Mouse (Mus musculus) hindbrain, embryonic 11.5 days (tissue): ENCODE data around the gene Dydc2. TPM values are rescaled to one million over a fixed set of nuclear protein-coding genes. Genes with fewer than 3 reads are reported as not detected.
A peak's percentile ranks its signal among the peaks of the same experiment; 100 is the strongest.

Source experiments
- ATAC-seq: fragments of 200-750 bp; cut with Nextera tagmentation; 2 replicates; pipeline ENCODE4 v1.8.0; 2017; ENCODE audit warnings: mild to moderate bottlenecking, moderate TSS enrichment, moderate library complexity; ENCODE audit not compliant: low FRiP score
- DNase-seq: peaks from one replicate; pipeline ENCODE4 v3.0.0-alpha.2; 2015; ENCODE audit warnings: low spot score
- H3K27ac ChIP-seq: fragments of 300-500 bp; sonication (generic); 2 replicates; pipeline ENCODE4 v1.5.1; 2014; ENCODE audit warnings: mild to moderate bottlenecking, low read depth, low read length
- H3K27me3 ChIP-seq: fragments of 300-500 bp; sonication (generic); 2 replicates; pipeline ENCODE4 v1.6.1; 2014; ENCODE audit warnings: mild to moderate bottlenecking, low read length, moderate library complexity, mixed read lengths; ENCODE audit not compliant: control insufficient read depth, insufficient read depth
- H3K36me3 ChIP-seq: fragments of 300-500 bp; sonication (generic); 2 replicates; pipeline ENCODE4 v1.6.1; 2014; ENCODE audit warnings: mild to moderate bottlenecking, low read length, moderate library complexity, mixed read lengths; ENCODE audit not compliant: control insufficient read depth, insufficient read depth
- H3K4me1 ChIP-seq: fragments of 300-500 bp; sonication (generic); replicated peaks from 2 replicates; pipeline ENCODE4 v1.6.1; 2014; ENCODE audit warnings: low read length, mixed read lengths; ENCODE audit not compliant: control insufficient read depth, insufficient read depth
- H3K4me2 ChIP-seq: fragments of 300-500 bp; sonication (generic); replicated peaks from 2 replicates; pipeline ENCODE4 v1.6.1; 2014; ENCODE audit warnings: mild to moderate bottlenecking, low read depth, low read length
- H3K4me3 ChIP-seq: fragments of 300-500 bp; sonication (generic); 2 replicates; pipeline ENCODE4 v1.5.1; 2014; ENCODE audit warnings: low read depth, low read length
- H3K9ac ChIP-seq: fragments of 300-500 bp; sonication (generic); 2 replicates; pipeline ENCODE4 v1.6.1; 2014; ENCODE audit warnings: low read depth, low read length
- H3K9me3 ChIP-seq: fragments of 300-500 bp; sonication (generic); 2 replicates; pipeline ENCODE4 v1.6.1; 2016; ENCODE audit warnings: low read length; ENCODE audit not compliant: control insufficient read depth
- WGBS: fragments of 180-500 bp; shearing (Covaris S2); extraction: QIAGEN DNeasy Blood & Tissue Kit; methylation state at CpG from one replicate; pipeline ENCODE4 v1.1.7; 2014; 5-methylcytosine and 5-hydroxymethylcytosine counted together
- polyA plus RNA-seq: library from polyadenylated mRNA; unstranded; fragments of >200 nt; fragmentation: Nextera tagmentation; extraction: Ambion mirVana; gene quantifications from 2 replicates; pipeline ENCODE4 v1.2.1, GENCODE M21; 2014

Gene Dydc2
- polyA plus RNA-seq, 1 experiment from 2014 or later, result 0.93 TPM

- Histone ChIP-seq H3K4me2 (no peak overlapping the region), H3K9ac (no peak overlapping the region), H3K9me3 (no peaks in the 10 kb centered on the region), H3K4me3 (no peak overlapping the region), H3K27ac (no peak overlapping the region), H3K36me3 (no peaks in the 10 kb centered on the region), H3K27me3 (no peaks in the 10 kb centered on the region), H3K4me1 (no peaks in the 10 kb centered on the region)
- ATAC-seq (no peak), DNase-seq (no peak)
- WGBS, result 73% methylated on average over 3 of the region's 4 CpGs
Observed at GRCm38 (mm10) chr14:41029303-41029702, 39.7 kb downstream of the Dydc2 start.

GRCm38 (mm10) chr14:41025594-41026284, 43.3 kb downstream of the Dydc2 start:
- no peak overlapping the region for H3K4me3 ChIP-seq
- DNase-seq, result no peak
- no peaks in the 10 kb centered on the region for H3K36me3 ChIP-seq
- no peak overlapping the region for H3K9ac ChIP-seq
- no peaks in the 10 kb centered on the region for H3K27me3 ChIP-seq
- WGBS, result 86% methylated on average over 7 of the region's 7 CpGs
- no peaks in the 10 kb centered on the region for H3K4me1 ChIP-seq
- no peak overlapping the region for H3K4me2 ChIP-seq
- no peak overlapping the region for H3K27ac ChIP-seq
- H3K9me3 ChIP-seq, result no peaks in the 10 kb centered on the region
- ATAC-seq, result no peak

- Histone ChIP-seq H3K9me3 (no peaks in the 10 kb centered on the region), H3K9ac (no peak overlapping the region), H3K36me3 (no peaks in the 10 kb centered on the region), H3K4me1 (no peaks in the 10 kb centered on the region), H3K4me3 (no peak overlapping the region), H3K27ac (no peak overlapping the region), H3K4me2 (no peak overlapping the region), H3K27me3 (no peaks in the 10 kb centered on the region)
- 84% methylated on average over 2 of the region's 2 CpGs for WGBS
- no peak for DNase-seq
- ATAC-seq, result no peak
Observed at GRCm38 (mm10) chr14:41025087-41025486, 43.9 kb downstream of the Dydc2 start.

- H3K36me3 ChIP-seq, result no peaks in the 10 kb centered on the region
- no peaks in the 10 kb centered on the region for H3K27me3 ChIP-seq
- H3K9ac ChIP-seq, result no peak overlapping the region
- no peaks in the 10 kb centered on the region for H3K4me1 ChIP-seq
- 89% methylated on average over 3 of the region's 3 CpGs for WGBS
- DNase-seq, result no peak
- no peak overlapping the region for H3K4me3 ChIP-seq
- no peak for ATAC-seq
- H3K4me2 ChIP-seq, result no peak overlapping the region
- no peaks in the 10 kb centered on the region for H3K9me3 ChIP-seq
- H3K27ac ChIP-seq, result no peak overlapping the region
Observed at GRCm38 (mm10) chr14:41021246-41021645, 47.8 kb downstream of the Dydc2 start.

DNA sequence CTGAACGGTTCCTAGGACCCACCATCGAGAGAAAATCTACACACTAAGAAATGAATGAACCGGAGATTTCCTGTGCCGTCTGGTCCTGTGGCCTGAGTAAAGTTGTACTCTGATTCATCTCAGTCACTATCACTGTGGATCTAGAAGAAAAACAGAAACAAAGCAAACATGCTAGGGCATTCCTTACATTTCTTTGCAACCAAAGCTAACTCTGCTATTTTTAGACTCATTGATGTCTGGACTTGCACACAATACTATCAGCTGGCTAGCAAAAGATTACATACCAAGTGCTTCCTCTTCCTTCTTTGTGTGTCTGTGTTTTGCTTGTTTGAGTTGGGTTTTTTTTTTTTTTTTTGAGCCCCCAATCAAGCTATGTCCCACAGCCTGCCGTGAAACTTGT, 51.5 kb downstream of the Dydc2 start:
- Histone ChIP-seq H3K9ac (no peak overlapping the region), H3K4me3 (no peak overlapping the region), H3K36me3 (no peaks in the 10 kb centered on the region), H3K4me1 (no peaks in the 10 kb centered on the region), H3K27me3 (no peaks in the 10 kb centered on the region), H3K27ac (no peak overlapping the region), H3K4me2 (no peak overlapping the region), H3K9me3 (no peaks in the 10 kb centered on the region)
- no peak for ATAC-seq
- DNase-seq, result no peak
- WGBS, result 84% methylated on average over 5 of the region's 5 CpGs

DNA sequence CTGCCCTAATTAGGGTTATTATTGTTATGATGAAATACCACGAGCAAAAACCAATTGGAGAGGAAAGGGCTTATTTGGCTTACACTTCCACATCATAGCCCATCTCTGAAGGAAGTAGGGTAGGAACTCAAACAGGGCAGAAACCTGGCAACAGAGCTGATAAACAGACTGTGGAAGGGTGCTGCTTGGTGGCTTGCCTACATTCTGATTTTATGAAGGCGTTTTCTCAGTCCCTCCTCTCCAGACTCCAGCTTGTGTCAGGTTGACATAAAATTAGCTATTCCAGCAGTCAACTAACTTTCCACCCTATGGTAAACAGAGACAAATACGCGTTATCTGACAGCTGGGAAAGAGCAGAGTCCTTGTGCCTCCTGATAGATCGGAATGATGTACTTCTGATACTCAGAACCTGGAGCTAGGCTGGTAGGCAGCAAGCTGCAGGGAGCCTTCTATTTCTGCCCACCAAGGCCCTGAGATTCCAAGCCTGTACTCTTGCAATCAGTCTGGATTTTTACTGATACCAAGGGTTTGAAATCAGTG, 54.2 kb downstream of the Dydc2 start:
- Histone ChIP-seq H3K9me3 (no peaks in the 10 kb centered on the region), H3K27me3 (no peaks in the 10 kb centered on the region), H3K27ac (no peak overlapping the region), H3K4me1 (no peaks in the 10 kb centered on the region), H3K4me2 (no peak overlapping the region), H3K4me3 (no peak overlapping the region), H3K36me3 (no peaks in the 10 kb centered on the region), H3K9ac (no peak overlapping the region)
- ATAC-seq (no peak), DNase-seq (no peak)
- 81% methylated on average over 5 of the region's 5 CpGs for WGBS

DNA sequence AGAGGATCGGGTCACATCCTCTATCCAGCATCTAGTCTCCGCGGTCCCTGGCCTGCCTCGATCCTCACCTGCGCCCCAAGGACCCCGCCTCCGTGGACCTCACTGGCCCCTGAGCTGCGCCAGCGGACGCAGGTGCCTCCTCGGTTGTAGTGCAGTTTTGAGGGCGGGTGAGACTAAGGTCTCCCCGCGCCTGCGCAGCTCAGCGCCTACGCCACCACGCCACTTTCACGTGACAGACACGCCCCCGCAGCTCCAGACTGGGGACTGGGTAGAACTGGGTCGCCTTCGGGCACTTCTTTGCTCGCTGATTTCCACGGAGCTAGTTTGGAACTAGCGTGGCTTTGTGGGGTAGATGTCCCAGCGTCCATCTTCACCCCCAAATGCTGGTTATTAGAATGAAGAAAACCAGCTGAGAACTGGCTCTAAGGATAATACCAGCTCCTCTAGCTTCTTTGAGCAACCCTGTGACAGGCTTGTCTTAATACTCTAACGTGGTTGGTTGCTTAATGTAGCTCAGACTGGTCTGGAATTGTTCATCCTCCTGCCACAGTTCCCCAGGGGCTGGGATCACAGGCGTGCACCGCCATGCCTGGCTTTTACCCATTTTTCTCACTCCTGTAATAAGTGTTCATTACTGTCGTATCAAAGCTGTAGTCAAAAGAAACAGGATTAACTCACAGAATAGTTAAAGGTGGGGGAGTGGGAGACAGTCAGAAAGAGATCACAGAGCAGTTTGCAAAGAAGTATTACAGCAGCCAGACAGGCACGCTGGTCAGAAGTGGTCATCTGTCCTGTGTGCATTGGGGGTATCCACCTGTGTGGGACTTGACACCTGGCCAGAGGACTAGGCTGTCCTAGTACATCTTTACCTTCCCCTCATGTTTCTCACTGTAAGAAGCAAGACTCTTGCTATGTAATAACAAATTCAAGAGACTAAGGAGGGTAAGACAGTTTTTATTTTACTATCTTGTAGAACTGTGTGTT, 55.1 kb downstream of the Dydc2 start, which contains the start of gene Fam213a:
Gene Fam213a (minus strand): TSS at position 159 of the 984 bp plus-strand sequence.
- Histone ChIP-seq H3K9ac (peak within 1 kb of the TSS; percentile 76), H3K4me2 (peak within 1 kb of the TSS; percentile 87), H3K9me3 (no peaks in the 10 kb centered on the region), H3K36me3 (no peaks in the 10 kb centered on the region), H3K27me3 (no peaks in the 10 kb centered on the region), H3K27ac (peak within 1 kb of the TSS; percentile 27; the same call in 1 of the 2 replicates), H3K4me3 (peak within 1 kb of the TSS; percentile 58), H3K4me1 (no peaks in the 10 kb centered on the region)
- ATAC-seq, result peak; percentile 98
- peak; percentile 92 for DNase-seq
- WGBS, result 6% methylated on average over 32 of the region's 32 CpGs

GRCm38 (mm10) chr14:41013143-41013542, 55.9 kb downstream of the Dydc2 start:
- no peaks in the 10 kb centered on the region for H3K36me3 ChIP-seq
- no peaks in the 10 kb centered on the region for H3K4me1 ChIP-seq
- WGBS, result 22% methylated on average over 9 of the region's 9 CpGs
- no peak overlapping the region for H3K27ac ChIP-seq
- peak overlapping the region; percentile 87 for H3K4me2 ChIP-seq
- H3K27me3 ChIP-seq, result no peaks in the 10 kb centered on the region
- H3K9me3 ChIP-seq, result no peaks in the 10 kb centered on the region
- peak overlapping the region; percentile 58 for H3K4me3 ChIP-seq
- ATAC-seq (peak; percentile 11; the same call in 1 of the 2 replicates), DNase-seq (no peak)
- peak overlapping the region; percentile 76 for H3K9ac ChIP-seq
